Mouse (Mus musculus): Measurements from ENCODE around the gene Siglech. TPM values are rescaled to one million over a fixed set of nuclear protein-coding genes. Genes with fewer than 3 reads are reported as not detected.
"Not testable (repeated sequence)": the region's sequence is repeated elsewhere in the genome, so short reads cannot be mapped to it uniquely, and the experiment has no call there.

The Siglech gene
- polyA plus RNA-seq, 1 experiment from 2014 or later: 2.2 TPM

DNA sequence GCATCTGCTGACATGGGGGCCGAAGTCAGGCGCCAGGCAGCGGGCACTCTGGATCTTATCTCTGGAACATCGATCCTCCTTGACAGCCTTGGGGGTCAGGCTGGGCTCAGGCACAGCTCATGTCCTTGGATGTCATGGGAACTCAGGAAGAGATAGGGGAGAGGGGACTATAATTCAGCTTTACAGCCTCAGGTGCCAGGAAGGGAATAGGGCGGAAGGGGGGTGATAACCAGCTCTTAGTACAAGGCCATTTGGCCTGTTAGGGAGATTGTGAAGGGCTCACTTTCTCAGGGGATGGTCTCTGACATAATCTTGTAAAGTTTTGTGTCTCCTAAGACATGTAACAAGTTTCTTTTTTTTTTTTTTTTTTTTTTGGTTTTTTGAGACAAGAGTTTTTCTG, 22.6 kb downstream of the Siglech start:
- 87% methylated on average over 5 of the region's 5 CpGs for WGBS
- H3K4me1 ChIP-seq: peaks cover 19% of the 10 kb centered on the region
- not testable (repeated sequence) for H3K36me3 ChIP-seq (replicated peaks); H3K4me3 ChIP-seq; H3K9me3 ChIP-seq; H3K27me3 ChIP-seq (replicated peaks); H3K27ac ChIP-seq; H3K9ac ChIP-seq; H3K4me2 ChIP-seq; ATAC-seq (replicated peaks)

DNA sequence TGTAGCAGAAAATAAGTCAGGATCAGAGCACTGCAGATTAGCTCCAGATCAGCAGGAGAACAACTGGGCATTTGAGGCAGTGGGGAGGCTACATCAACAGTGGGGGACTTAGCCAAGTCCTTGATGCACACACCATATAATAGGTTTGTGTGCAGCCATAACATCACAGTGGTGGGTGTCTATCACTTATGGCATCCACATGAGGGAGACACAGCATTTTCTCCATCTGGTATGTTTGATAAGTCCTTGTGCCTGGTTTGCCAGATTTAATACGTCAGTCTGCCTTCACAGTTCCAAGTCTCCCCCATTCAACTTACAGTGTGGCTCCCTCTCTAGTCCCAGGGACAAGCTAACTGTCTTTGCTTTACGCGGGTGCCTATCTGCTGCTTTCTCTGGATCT, 24.3 kb downstream of the Siglech start:
- no peak for ATAC-seq (replicated peaks)
- no peaks in the 10 kb centered on the region for H3K27me3 ChIP-seq (replicated peaks)
- no peak overlapping the region for H3K4me3 ChIP-seq
- H3K4me1 ChIP-seq: peaks cover 19% of the 10 kb centered on the region
- no peak overlapping the region for H3K4me2 ChIP-seq
- 0 out of 2 replicates have a peak overlapping the region, but pooled peaks have one; percentile 2 for H3K27ac ChIP-seq
- WGBS: 46% methylated on average over 3 of the region's 3 CpGs
- H3K9me3 ChIP-seq: no peaks in the 10 kb centered on the region
- peaks cover 13% of the 10 kb centered on the region for H3K36me3 ChIP-seq (replicated peaks)
- H3K9ac ChIP-seq: no peak overlapping the region

DNA sequence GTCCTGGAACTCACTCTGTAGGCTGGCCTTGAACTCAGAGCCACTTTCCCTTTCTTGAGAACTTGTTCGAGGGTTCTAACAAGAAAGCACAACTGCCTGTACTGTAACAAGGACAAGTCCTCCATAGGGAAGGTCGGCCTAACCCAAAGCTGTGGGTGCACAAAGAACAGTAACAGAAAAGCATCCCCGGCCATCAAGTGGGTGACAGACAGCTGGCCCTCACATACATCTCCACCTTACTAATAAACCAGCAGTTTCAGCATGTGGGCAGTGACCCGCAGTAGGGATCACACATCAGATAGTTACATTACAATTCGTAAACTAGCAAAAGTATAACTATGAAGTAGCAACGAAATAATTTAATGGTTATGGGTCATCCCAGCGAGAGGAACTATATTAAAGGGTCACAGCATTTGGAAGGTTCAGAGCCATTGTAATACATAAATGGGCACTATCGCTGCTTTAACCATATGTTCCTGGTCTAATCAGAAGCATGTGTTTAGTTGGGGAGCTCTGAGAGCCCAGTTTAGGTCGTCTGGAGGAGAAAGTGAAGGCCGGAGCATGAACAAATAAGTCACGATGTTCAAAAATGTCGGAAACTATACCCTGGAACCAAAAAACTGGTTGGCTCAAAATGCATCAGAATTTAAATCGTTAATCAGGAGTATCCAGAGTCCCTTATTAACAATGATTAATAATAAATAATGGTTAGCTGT, 25.4 kb downstream of the Siglech start:
- Histone ChIP-seq H3K4me2 (peak overlapping the region; percentile 71), H3K4me3 (peak overlapping the region; percentile 62), H3K9ac (peak overlapping the region; percentile 64), H3K27me3 (replicated peaks) (no peaks in the 10 kb centered on the region), H3K27ac (peak overlapping the region; percentile 86), H3K4me1 (peaks cover 19% of the 10 kb centered on the region), H3K9me3 (no peaks in the 10 kb centered on the region), H3K36me3 (replicated peaks) (peaks cover 19% of the 10 kb centered on the region)
- peak; percentile 37 for ATAC-seq (replicated peaks)
- WGBS: 34% methylated on average over 13 of the region's 13 CpGs

DNA sequence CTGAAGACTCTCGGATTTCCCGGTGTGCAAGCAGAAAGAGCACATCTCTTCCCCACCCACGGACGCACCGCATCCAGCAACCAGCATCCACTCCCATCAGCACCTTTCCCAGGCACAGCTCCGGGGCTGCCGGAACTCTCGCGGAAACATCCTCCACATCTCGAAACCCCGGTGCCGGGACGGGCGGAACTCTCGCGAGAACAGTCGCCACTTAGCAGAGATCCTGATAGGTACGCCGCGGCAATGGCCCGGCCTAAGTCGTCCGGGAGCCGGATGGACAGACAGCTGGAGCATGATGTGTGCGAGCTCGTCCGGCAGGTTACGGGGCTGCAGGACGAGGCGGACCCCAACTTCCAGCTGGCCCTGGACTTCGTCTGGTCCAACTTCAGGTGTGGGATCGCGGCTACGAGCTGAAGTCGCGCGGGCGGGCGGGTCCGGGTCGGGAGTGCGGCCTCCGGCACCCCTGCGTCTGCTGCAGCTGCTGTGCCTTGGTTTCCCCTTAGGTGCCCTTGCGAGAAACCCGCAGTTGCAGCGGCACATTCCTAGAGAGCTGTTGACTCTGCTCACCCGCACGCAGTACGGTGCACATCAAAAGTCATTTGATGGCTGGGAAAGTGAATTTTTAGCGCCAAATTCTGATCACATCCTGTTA, 26.1 kb downstream of the Siglech start, which contains the start of gene Tubgcp5:
TSS of gene Tubgcp5 (plus strand) at position 203 of the 652 bp plus-strand sequence.
- Histone ChIP-seq H3K27me3 (replicated peaks) (no peaks in the 10 kb centered on the region), H3K9ac (peak within 1 kb of the TSS; percentile 74), H3K4me2 (peak within 1 kb of the TSS; percentile 71), H3K9me3 (no peaks in the 10 kb centered on the region), H3K4me1 (peaks cover 19% of the 10 kb centered on the region), H3K27ac (peak within 1 kb of the TSS; percentile 86), H3K36me3 (replicated peaks) (peaks cover 23% of the 10 kb centered on the region), H3K4me3 (peak within 1 kb of the TSS; percentile 62)
- peak; percentile 100 for ATAC-seq (replicated peaks)
- WGBS: 0% methylated on average over 51 of the region's 51 CpGs

DNA sequence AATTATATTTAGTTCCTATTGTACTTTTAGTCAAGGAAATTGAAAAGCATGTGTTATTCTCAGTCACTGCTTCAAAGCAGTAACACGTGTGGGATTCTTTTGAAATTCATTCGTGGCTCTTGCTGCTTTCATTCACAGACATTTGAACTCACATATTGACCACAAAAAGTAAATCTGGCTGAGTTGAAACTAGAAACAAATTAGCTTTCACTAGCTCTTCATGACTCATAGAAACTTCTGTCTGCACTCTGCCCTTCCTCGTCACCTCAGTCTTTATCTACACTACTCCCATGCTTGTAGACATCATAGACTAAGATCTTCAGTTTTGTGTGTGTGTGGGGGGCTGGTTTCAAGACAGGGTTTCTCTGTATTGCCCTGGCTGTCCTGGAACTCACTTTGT, 32.0 kb downstream of the Siglech start:
- no peak for ATAC-seq (replicated peaks)
- 94% methylated on average over 3 of the region's 3 CpGs for WGBS
- H3K36me3 ChIP-seq (replicated peaks): peaks cover 56% of the 10 kb centered on the region

DNA sequence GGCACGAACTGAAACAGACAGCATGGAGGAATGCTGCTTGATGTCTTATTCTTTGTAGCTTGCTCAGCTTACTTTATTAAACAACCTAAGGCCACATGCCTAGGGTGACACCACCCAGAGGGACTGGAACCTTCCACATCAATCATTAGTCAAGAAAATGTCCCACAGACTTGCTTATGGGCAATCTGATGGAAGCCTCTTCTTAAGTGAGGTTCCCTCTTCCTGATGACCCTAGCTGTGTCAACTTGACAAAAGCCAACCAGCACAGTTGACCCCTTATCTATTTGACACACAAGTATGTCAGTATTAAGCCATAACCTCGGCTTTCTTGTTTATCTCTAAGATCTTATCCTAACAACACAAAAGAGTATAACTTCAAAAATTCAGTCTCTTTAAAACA, 42.0 kb downstream of the Siglech start:
- Histone ChIP-seq H3K27ac (no peak overlapping the region), H3K27me3 (replicated peaks) (no peaks in the 10 kb centered on the region), H3K9me3 (no peaks in the 10 kb centered on the region), H3K4me1 (no peaks in the 10 kb centered on the region), H3K9ac (no peak overlapping the region), H3K4me3 (no peak overlapping the region), H3K4me2 (no peak overlapping the region), H3K36me3 (replicated peaks) (peaks cover 51% of the 10 kb centered on the region)
- WGBS: 93% methylated on average over 2 of the region's 2 CpGs
- ATAC-seq (replicated peaks): no peak

More for the DNA sequence above, 32.0 kb downstream of the Siglech start:
- Histone ChIP-seq H3K4me3 (no peak overlapping the region), H3K27ac (no peak overlapping the region), H3K4me2 (no peak overlapping the region), H3K27me3 (replicated peaks) (no peaks in the 10 kb centered on the region), H3K4me1 (peaks cover 6% of the 10 kb centered on the region), H3K9ac (no peak overlapping the region), H3K9me3 (no peaks in the 10 kb centered on the region)

DNA sequence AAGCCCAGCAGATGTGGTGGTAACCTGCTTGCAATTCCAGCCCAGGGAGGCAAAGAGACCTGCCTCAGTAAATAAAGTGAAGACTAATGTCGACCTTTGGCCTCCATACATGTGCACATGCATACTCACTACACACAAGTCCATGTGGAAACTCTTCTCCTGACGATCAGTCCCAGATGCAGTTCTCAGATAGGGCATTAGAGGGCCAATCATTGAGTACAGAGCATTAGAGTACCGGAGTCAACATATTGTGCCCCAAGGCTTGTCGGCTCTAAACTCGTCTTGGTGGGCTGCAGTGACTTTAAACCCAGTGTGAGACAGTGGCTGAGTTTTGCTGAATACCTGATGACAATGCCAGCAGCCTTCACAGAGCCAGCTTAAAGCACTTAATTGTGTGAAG, 56.5 kb downstream of the Siglech start:
- Histone ChIP-seq H3K27ac (no peak overlapping the region), H3K27me3 (replicated peaks) (no peaks in the 10 kb centered on the region), H3K4me1 (no peaks in the 10 kb centered on the region), H3K9ac (no peak overlapping the region), H3K4me2 (no peak overlapping the region), H3K36me3 (replicated peaks) (peaks cover 41% of the 10 kb centered on the region), H3K9me3 (no peaks in the 10 kb centered on the region), H3K4me3 (no peak overlapping the region)
- WGBS: 87% methylated on average over 5 of the region's 5 CpGs
- ATAC-seq (replicated peaks): no peak

DNA sequence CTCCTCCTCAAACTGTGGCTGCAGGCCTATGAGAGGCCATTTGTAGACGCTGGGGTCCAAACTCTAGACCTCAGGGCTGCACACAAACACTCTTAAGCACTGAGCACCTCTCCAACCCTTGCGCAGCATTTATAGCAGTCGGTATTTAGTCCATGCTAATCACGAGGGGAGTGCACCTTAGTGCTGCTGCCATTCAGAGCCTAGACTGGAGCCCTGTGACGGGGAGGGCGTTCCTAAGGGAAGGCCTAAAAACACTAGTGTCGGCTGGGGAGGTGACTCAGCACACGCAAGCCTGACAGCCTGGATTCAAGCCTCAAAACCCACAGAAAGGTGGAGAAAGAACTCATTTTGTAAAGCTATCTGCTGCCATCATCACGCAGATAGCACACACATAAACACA, 59.6 kb downstream of the Siglech start:
- ATAC-seq (replicated peaks): no peak
- 91% methylated on average over 9 of the region's 9 CpGs for WGBS
- H3K9ac ChIP-seq: no peak overlapping the region
- H3K9me3 ChIP-seq: no peaks in the 10 kb centered on the region
- no peak overlapping the region for H3K4me2 ChIP-seq
- H3K4me1 ChIP-seq: no peaks in the 10 kb centered on the region
- H3K27ac ChIP-seq: no peak overlapping the region
- no peak overlapping the region for H3K4me3 ChIP-seq
- peaks cover 33% of the 10 kb centered on the region for H3K36me3 ChIP-seq (replicated peaks)
- H3K27me3 ChIP-seq (replicated peaks): no peaks in the 10 kb centered on the region

Other genes with a start within 250 kb of the Siglech start
- 36.1 and 42.9 TPM in 2 replicates for gene Tubgcp5, start 26.0 kb downstream of the Siglech start, polyA plus RNA-seq (2015; fragmentation: Nextera tagmentation; extraction: Ambion mirVana)
- gene Cyfip1, start 73.6 kb downstream of the Siglech start, polyA plus RNA-seq (2015; fragmentation: Nextera tagmentation; extraction: Ambion mirVana): 47.6 and 48.9 TPM in 2 replicates
- gene Nipa2, start 194.3 kb downstream of the Siglech start, polyA plus RNA-seq (2015; fragmentation: Nextera tagmentation; extraction: Ambion mirVana): 31.1 and 31.4 TPM in 2 replicates